ENCODE assay signal across 11 mouse cellular contexts in the genomic region with DNA sequence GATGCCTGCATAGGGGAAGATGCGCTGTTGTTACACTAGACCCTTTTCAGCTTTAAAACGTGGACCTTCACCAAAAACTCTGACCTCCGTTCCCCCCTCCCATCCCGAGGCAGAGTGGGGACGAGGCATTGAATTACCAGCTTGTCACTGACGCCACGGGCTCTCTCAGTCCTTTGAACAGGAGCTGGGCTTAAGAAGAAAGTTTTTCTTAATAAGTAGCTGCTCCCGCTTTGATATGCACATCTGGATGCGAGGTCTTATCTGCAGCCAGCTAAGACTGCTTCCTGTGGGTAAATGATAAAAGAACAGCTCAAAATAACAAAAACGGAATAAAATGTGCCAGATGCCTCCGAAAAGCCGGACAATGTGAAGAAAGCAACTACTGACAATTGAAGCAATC.
DNase-seq lines count a peak whose midpoint lies in the region; ATAC-seq lines count a peak whose summit lies in the region.
"Had no signal": no experiment of that assay in that cellular context is flagged by ENCODE, and none has a peak within 500 bp of the region (broad histone marks: within the 10 kb centered on the region; RNA-seq: fewer than 3 reads in every experiment).

No protein-coding gene starts in this region.

- H3K4me1 ChIP-seq in heart, embryonic 15.5 days (replicated peaks) = peaks cover 22% of the 10 kb centered on the region
- peaks cover 16% of the 10 kb centered on the region for H3K4me1 ChIP-seq in limb, embryonic 11.5 days (ENCODE audit: control insufficient read depth, insufficient read depth, low read length)
- H3K4me1 ChIP-seq in neural tube, embryonic 12.5 days = peaks cover 34% of the 10 kb centered on the region

- 0 out of 2 replicates have a peak overlapping the region, but pooled peaks have one; percentile 4 for H3K4me2 ChIP-seq in heart, embryonic 15.5 days
- H3K4me2 ChIP-seq in limb, embryonic 11.5 days (ENCODE audit: low read depth, severe bottlenecking) = peak overlapping the region; percentile 20; the same call in 1 of the 2 replicates
- peak overlapping the region; percentile 57 for H3K4me2 ChIP-seq in neural tube, embryonic 12.5 days (replicated peaks)

- 10% methylated on average over 12 of the region's 12 CpGs for WGBS in heart, embryonic 15.5 days
- WGBS in limb, embryonic 11.5 days = 1% methylated on average over 12 of the region's 12 CpGs
- 4% methylated on average over 12 of the region's 12 CpGs for WGBS in neural tube, embryonic 12.5 days

- DNase-seq in heart, postnatal 10 days = no peak
- DNase-seq in limb, embryonic 11.5 days (ENCODE audit: low spot score) = peak; percentile 60
- no peak for DNase-seq in layer of hippocampus, postnatal 14 days (ENCODE audit: low spot score in 2 of 2)
- no peak for DNase-seq in kidney, postnatal 25 days
- no peak for DNase-seq in layer of hippocampus, postnatal 36 days
- DNase-seq: cerebellum, adult 8-10 months; lung, postnatal 36 days had no signal

- intact Hi-C loops in heart, postnatal 10 days (cut with DNase I) = no loop called here

- no peaks in the 10 kb centered on the region for H3K36me3 ChIP-seq in heart, embryonic 15.5 days
- H3K36me3 ChIP-seq in limb, embryonic 11.5 days (ENCODE audit: control insufficient read depth, insufficient read depth, low read length) = no peaks in the 10 kb centered on the region
- H3K36me3 ChIP-seq in neural tube, embryonic 12.5 days = no peaks in the 10 kb centered on the region

- ATAC-seq in heart, embryonic 15.5 days (replicated peaks; ENCODE audit: insufficient number of reproducible peaks, insufficient read depth, low FRiP score, low read depth) = no peak
- peak; percentile 34; the same call in 1 of the 2 replicates for ATAC-seq in common myeloid progenitor, adult 5-6 weeks (replicated peaks; ENCODE audit: low read depth, poor library complexity, severe bottlenecking)
- no peak for ATAC-seq in limb, embryonic 11.5 days (ENCODE audit: insufficient number of reproducible peaks, low FRiP score, low TSS enrichment, low read depth)
- ATAC-seq in neural tube, embryonic 12.5 days (ENCODE audit: low FRiP score, low read depth) = no peak
- ATAC-seq: activated CD4-positive, CD25-positive, alpha-beta regulatory T cell, adult 4 months had no signal

- H3K4me3 ChIP-seq in heart, embryonic 15.5 days = no peak overlapping the region
- no peak overlapping the region for H3K4me3 ChIP-seq in limb, embryonic 11.5 days (ENCODE audit: low read depth, low read length)
- no peak overlapping the region for H3K4me3 ChIP-seq in neural tube, embryonic 12.5 days

- H3K9ac ChIP-seq in heart, embryonic 15.5 days = no peak overlapping the region
- no peak overlapping the region for H3K9ac ChIP-seq in limb, embryonic 11.5 days (ENCODE audit: low read length)
- no peak overlapping the region for H3K9ac ChIP-seq in neural tube, embryonic 12.5 days

- no peak overlapping the region for H3K27ac ChIP-seq in heart, embryonic 15.5 days
- no peak overlapping the region for H3K27ac ChIP-seq in limb, embryonic 11.5 days (replicated peaks; ENCODE audit: low read depth, low read length)
- H3K27ac ChIP-seq in neural tube, embryonic 12.5 days = no peak overlapping the region

- no peaks in the 10 kb centered on the region for H3K9me3 ChIP-seq in heart, embryonic 15.5 days (replicated peaks)
- H3K9me3 ChIP-seq in limb, embryonic 11.5 days (ENCODE audit: control insufficient read depth, low read length) = no peaks in the 10 kb centered on the region
- H3K9me3 ChIP-seq in neural tube, embryonic 12.5 days = no peaks in the 10 kb centered on the region

- peaks cover 65% of the 10 kb centered on the region for H3K27me3 ChIP-seq in heart, embryonic 15.5 days
- 0 out of 2 replicates have a peak, but pooled peaks cover 3% of the 10 kb centered on the region for H3K27me3 ChIP-seq in limb, embryonic 11.5 days (ENCODE audit: control insufficient read depth, insufficient read depth, low read length)
- H3K27me3 ChIP-seq in neural tube, embryonic 12.5 days (replicated peaks) = peaks cover 5% of the 10 kb centered on the region

Comparison
In these comparisons a context has a peak if more than half of its experiments do, and no peak if none do; other contexts are left out.
1. H3K4me2 ChIP-seq: peak in every context shown above with its lines; median percentile 57 in neural tube, embryonic 12.5 days; 20 in limb, embryonic 11.5 days; 4 in heart, embryonic 15.5 days.